Mouse (Mus musculus): ENCODE data around the gene Nadk. TPM values are rescaled to one million over a fixed set of nuclear protein-coding genes. Genes with fewer than 3 reads are reported as not detected.
"Not testable (repeated sequence)": the region's sequence is repeated elsewhere in the genome, so short reads cannot be mapped to it uniquely, and the experiment has no call there.

Gene Nadk
- polyA plus RNA-seq, 1 experiment from 2014 or later, result 117 TPM

DNA sequence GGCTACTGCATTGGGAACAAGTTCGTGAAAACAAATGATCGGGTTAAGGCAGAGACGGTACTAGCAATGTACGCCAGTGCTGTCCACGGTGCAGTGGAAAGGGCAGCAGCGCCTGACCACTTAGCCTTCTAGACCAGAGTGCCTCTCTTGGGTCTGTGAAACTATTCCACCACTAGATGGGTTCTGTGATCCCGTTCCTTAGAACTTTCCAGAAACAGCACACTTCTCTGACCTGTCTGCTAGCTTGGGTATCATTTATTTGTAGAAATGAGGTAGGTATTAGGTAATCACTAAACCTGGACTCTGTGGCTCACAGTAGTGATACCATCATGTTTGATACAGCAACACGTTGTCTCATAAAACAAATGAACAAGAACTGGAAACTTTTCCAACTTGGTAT, 4.4 kb downstream of the Nadk start:
- 0 out of 2 replicates have a peak overlapping the region, but pooled peaks have one; percentile 28 for H3K9ac ChIP-seq (ENCODE audit: low read depth, low read length)
- 0 out of 2 replicates have a peak, but pooled peaks cover 2% of the 10 kb centered on the region for H3K36me3 ChIP-seq (ENCODE audit: control insufficient read depth, insufficient read depth, low read length)
- H3K9me3 ChIP-seq (ENCODE audit: control insufficient read depth, low read length), result no peaks in the 10 kb centered on the region
- no peak for ATAC-seq (replicated peaks; ENCODE audit: low FRiP score)
- peaks cover 37% of the 10 kb centered on the region for H3K4me1 ChIP-seq (replicated peaks; ENCODE audit: control insufficient read depth, insufficient read depth, low read length)
- DNase-seq (ENCODE audit: low spot score), result no peak
- no peak overlapping the region for H3K4me3 ChIP-seq (ENCODE audit: low read depth, low read length)
- no peak overlapping the region; the same call in 1 of the 2 replicates for H3K4me2 ChIP-seq
- WGBS, result 65% methylated on average over 8 of the region's 8 CpGs
- no peak overlapping the region for H3K27ac ChIP-seq (ENCODE audit: low read depth, low read length)
- H3K27me3 ChIP-seq (replicated peaks; ENCODE audit: control insufficient read depth, insufficient read depth, low read length), result no peaks in the 10 kb centered on the region

DNA sequence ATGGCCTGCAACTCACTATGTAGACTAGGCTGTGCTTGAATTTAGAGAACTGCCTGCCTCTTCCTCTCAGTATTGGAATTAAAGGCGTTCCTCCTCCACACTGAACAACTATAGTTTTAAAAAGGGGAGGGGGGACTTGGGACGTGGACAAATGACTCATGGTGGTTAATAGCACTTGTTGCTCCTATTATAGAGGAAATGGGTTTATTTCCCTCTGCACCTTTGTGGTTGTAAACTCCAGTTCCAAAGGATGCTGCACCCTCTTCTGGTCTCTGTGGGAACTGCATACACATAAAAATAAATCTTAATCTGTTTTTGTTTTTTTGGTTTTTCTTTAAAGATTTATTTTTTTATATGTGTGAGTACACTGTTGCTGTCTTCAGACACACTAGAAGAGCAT, 6.0 kb downstream of the Nadk start:
- peaks cover 26% of the 10 kb centered on the region for H3K4me1 ChIP-seq (replicated peaks; ENCODE audit: control insufficient read depth, insufficient read depth, low read length)
- H3K9me3 ChIP-seq (ENCODE audit: control insufficient read depth, low read length), result no peaks in the 10 kb centered on the region
- no peaks in the 10 kb centered on the region for H3K27me3 ChIP-seq (replicated peaks; ENCODE audit: control insufficient read depth, insufficient read depth, low read length)
- ATAC-seq (replicated peaks; ENCODE audit: low FRiP score) (no peak), DNase-seq (ENCODE audit: low spot score) (no peak)
- peak overlapping the region; percentile 59; the same call in 1 of the 2 replicates for H3K27ac ChIP-seq (ENCODE audit: low read depth, low read length)
- H3K4me3 ChIP-seq (ENCODE audit: low read depth, low read length), result no peak overlapping the region
- H3K36me3 ChIP-seq (ENCODE audit: control insufficient read depth, insufficient read depth, low read length), result 0 out of 2 replicates have a peak, but pooled peaks cover 2% of the 10 kb centered on the region
- whole genome bisulfite sequencing, result 16% methylated on average over 2 of the region's 2 CpGs
- H3K4me2 ChIP-seq, result no peak overlapping the region; the same call in 1 of the 2 replicates
- no peak overlapping the region for H3K9ac ChIP-seq (ENCODE audit: low read depth, low read length)

DNA sequence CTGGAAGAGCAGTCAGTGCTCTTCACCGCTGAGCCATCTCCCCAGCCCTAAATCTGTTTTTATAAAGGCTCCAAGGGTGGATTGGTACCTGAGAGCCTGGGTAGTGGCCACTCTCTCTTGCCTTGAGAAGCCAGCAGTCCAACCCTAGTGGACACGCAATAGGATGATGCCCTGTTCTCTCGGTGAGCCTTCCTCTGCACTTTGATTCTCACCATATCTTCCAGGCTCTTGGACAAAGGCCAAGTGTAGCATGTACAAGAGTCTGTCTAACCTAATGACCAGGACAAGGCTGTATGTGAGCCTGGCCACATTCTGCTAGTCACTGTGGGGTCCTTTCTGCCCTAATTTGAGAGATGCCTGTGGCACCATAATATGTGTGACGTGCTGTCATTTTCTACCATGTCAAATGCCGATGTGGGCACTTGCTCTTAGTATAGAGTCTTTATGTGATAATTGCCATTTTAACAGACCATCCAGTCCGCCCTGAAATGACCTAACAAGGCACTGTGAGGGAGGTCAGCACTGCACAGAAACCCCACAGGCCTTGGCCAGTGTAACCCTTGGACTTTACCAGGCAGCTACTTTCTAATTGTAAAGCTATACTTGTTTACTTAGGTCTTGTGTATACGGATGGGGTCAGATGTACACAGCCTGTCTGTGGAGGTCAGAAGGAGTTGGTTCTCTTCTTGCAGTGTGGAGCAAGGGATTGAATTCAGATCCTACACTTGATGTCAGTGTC, 6.6 kb downstream of the Nadk start:
- Histone ChIP-seq H3K27ac (ENCODE audit: low read depth, low read length) (peak overlapping the region; percentile 59), H3K4me1 (replicated peaks; ENCODE audit: control insufficient read depth, insufficient read depth, low read length) (peaks cover 29% of the 10 kb centered on the region), H3K4me3 (ENCODE audit: low read depth, low read length) (no peak overlapping the region), H3K9ac (ENCODE audit: low read depth, low read length) (0 out of 2 replicates have a peak overlapping the region, but pooled peaks have one; percentile 12), H3K36me3 (ENCODE audit: control insufficient read depth, insufficient read depth, low read length) (0 out of 2 replicates have a peak, but pooled peaks cover 2% of the 10 kb centered on the region), H3K4me2 (peak overlapping the region; percentile 23), H3K27me3 (replicated peaks; ENCODE audit: control insufficient read depth, insufficient read depth, low read length) (no peaks in the 10 kb centered on the region), H3K9me3 (ENCODE audit: control insufficient read depth, low read length) (no peaks in the 10 kb centered on the region)
- ATAC-seq (replicated peaks; ENCODE audit: low FRiP score) (peak; percentile 32; the same call in 1 of the 2 replicates), DNase-seq (ENCODE audit: low spot score) (no peak)
- 85% methylated on average over 7 of the region's 7 CpGs for WGBS

DNA sequence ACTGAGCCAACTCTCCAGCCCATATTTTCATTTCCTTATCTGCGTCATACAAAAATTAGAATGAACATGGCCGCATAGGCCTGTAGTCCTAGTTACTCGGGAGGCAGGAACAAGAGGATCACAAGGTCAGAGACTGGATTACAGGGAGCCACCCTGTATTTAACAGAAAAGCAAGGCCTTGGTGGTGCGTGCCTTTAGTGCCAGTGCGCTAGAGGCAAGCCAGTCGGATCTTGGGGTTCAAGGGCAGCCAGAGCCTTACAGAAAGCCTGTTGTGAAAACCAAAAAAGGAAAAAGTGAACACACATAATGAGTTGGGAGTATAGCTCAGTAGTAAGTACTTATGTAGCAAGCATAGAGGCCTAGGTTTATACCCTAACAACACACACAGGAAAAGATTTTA, 7.6 kb downstream of the Nadk start:
- Histone ChIP-seq H3K4me3 (ENCODE audit: low read depth, low read length) (no peak overlapping the region), H3K9ac (ENCODE audit: low read depth, low read length) (no peak overlapping the region), H3K9me3 (ENCODE audit: control insufficient read depth, low read length) (no peaks in the 10 kb centered on the region), H3K4me2 (no peak overlapping the region), H3K27me3 (replicated peaks; ENCODE audit: control insufficient read depth, insufficient read depth, low read length) (no peaks in the 10 kb centered on the region), H3K36me3 (ENCODE audit: control insufficient read depth, insufficient read depth, low read length) (0 out of 2 replicates have a peak, but pooled peaks cover 2% of the 10 kb centered on the region), H3K27ac (ENCODE audit: low read depth, low read length) (no peak overlapping the region), H3K4me1 (replicated peaks; ENCODE audit: control insufficient read depth, insufficient read depth, low read length) (peaks cover 27% of the 10 kb centered on the region)
- ATAC-seq (replicated peaks; ENCODE audit: low FRiP score) (no peak), DNase-seq (ENCODE audit: low spot score) (no peak)
- 88% methylated on average over 6 of the region's 6 CpGs for WGBS

DNA sequence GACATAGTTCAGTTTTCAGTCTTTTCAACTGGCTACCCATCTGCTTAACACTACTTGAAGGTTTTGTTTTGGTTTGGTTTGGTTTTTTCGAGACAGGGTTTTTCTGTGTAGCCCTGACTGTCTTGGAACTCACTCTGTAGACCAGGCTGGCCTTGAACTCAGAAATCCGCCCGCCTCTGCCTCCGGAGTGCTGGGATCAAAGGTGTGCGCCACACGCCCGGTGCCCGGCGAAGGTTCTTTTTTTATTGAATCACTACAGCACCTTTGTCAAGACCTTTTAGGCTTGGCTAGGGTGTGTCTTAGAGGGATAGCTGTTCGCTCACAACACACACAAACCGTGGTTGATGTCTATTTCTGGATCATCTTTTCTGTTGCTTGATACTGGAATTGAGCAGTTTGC, 8.1 kb downstream of the Nadk start:
- not testable (repeated sequence) for H3K9ac ChIP-seq (ENCODE audit: low read depth, low read length); H3K4me3 ChIP-seq (ENCODE audit: low read depth, low read length); H3K36me3 ChIP-seq (ENCODE audit: control insufficient read depth, insufficient read depth, low read length); H3K9me3 ChIP-seq (ENCODE audit: control insufficient read depth, low read length); H3K27ac ChIP-seq (ENCODE audit: low read depth, low read length); DNase-seq (ENCODE audit: low spot score); ATAC-seq (replicated peaks; ENCODE audit: low FRiP score); H3K27me3 ChIP-seq (replicated peaks; ENCODE audit: control insufficient read depth, insufficient read depth, low read length); H3K4me2 ChIP-seq
- peaks cover 24% of the 10 kb centered on the region for H3K4me1 ChIP-seq (replicated peaks; ENCODE audit: control insufficient read depth, insufficient read depth, low read length)
- WGBS, result 85% methylated on average over 11 of the region's 11 CpGs

DNA sequence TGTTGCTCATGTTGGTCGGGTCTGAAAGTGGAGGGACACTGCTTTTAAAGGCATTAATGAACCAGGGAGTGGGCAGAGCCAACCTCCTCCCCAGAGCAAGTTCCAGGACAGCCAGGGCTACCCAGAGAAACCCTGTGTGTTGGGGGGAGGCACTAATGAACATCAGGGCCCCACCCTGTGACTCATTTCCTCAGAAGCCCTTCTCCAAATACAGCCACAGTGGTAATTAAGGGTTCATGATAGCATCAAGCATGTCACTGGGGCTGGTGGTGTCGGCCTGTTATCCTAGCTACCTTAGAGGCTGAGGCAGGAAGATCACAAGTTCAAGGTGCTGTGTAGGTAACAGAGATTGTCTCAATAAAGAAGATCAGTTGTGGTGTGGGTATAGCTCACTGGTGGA, 9.3 kb downstream of the Nadk start:
- WGBS, result 53% methylated on average over 2 of the region's 2 CpGs
- H3K9me3 ChIP-seq (ENCODE audit: control insufficient read depth, low read length), result no peaks in the 10 kb centered on the region
- H3K36me3 ChIP-seq (ENCODE audit: control insufficient read depth, insufficient read depth, low read length), result no peaks in the 10 kb centered on the region
- no peaks in the 10 kb centered on the region for H3K27me3 ChIP-seq (replicated peaks; ENCODE audit: control insufficient read depth, insufficient read depth, low read length)
- no peak overlapping the region for H3K4me3 ChIP-seq (ENCODE audit: low read depth, low read length)
- H3K4me1 ChIP-seq (replicated peaks; ENCODE audit: control insufficient read depth, insufficient read depth, low read length), result peaks cover 15% of the 10 kb centered on the region
- no peak for DNase-seq (ENCODE audit: low spot score)
- 0 out of 2 replicates have a peak, but pooled peaks have one; percentile 24 for ATAC-seq (replicated peaks; ENCODE audit: low FRiP score)
- H3K4me2 ChIP-seq, result no peak overlapping the region
- no peak overlapping the region for H3K9ac ChIP-seq (ENCODE audit: low read depth, low read length)
- H3K27ac ChIP-seq (ENCODE audit: low read depth, low read length), result no peak overlapping the region; the same call in 1 of the 2 replicates

DNA sequence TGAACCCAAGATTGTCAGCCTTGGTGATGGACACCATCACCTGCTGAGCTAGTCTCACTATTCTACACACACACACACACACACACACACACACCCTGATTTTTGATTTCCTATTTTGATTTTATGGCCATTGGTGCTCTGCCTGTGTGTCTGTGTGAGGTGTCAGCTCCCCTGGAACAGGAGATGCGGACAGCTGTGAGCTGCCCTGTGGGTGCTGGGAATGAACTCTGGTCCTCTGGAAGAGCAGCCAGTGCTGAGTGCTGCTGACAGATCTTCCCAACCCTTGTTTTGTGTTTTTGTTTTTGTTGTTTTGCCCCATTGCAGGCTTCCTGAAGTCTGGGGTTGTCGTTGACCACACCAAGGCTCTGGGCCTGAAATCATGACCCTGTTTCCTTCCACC, 11.0 kb downstream of the Nadk start:
- H3K36me3 ChIP-seq (ENCODE audit: control insufficient read depth, insufficient read depth, low read length), result no peaks in the 10 kb centered on the region
- H3K4me2 ChIP-seq, result no peak overlapping the region
- ATAC-seq (replicated peaks; ENCODE audit: low FRiP score), result no peak
- no peak overlapping the region for H3K4me3 ChIP-seq (ENCODE audit: low read depth, low read length)
- no peak overlapping the region for H3K9ac ChIP-seq (ENCODE audit: low read depth, low read length)
- peaks cover 15% of the 10 kb centered on the region for H3K4me1 ChIP-seq (replicated peaks; ENCODE audit: control insufficient read depth, insufficient read depth, low read length)
- no peak for DNase-seq (ENCODE audit: low spot score)
- H3K27ac ChIP-seq (ENCODE audit: low read depth, low read length), result no peak overlapping the region
- no peaks in the 10 kb centered on the region for H3K27me3 ChIP-seq (replicated peaks; ENCODE audit: control insufficient read depth, insufficient read depth, low read length)
- H3K9me3 ChIP-seq (ENCODE audit: control insufficient read depth, low read length), result no peaks in the 10 kb centered on the region
- WGBS, result 96% methylated on average over 2 of the region's 2 CpGs

DNA sequence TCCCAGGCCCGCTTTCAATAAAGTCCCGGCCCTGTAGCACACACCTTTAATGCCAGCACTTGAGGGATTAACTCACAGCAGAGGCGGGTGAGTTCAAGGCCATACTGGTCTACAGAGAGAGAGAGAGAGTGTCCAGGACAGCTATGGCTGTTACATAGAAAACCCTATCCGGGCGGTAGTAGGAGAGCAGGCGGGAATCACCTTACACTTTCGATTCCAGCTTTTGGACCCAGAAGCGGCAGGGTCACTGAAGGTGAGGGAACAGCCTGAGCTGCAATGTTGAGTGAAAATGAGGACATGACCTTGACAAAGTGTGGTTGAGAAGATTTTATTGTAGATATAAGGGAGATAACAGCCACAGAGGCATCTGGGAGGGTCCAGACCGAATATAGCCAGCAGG, 11.7 kb downstream of the Nadk start:
- ATAC-seq (replicated peaks; ENCODE audit: low FRiP score) (no peak), DNase-seq (ENCODE audit: low spot score) (no peak)
- Histone ChIP-seq H3K9ac (ENCODE audit: low read depth, low read length) (no peak overlapping the region), H3K27me3 (replicated peaks; ENCODE audit: control insufficient read depth, insufficient read depth, low read length) (no peaks in the 10 kb centered on the region), H3K27ac (ENCODE audit: low read depth, low read length) (no peak overlapping the region), H3K4me2 (no peak overlapping the region), H3K9me3 (ENCODE audit: control insufficient read depth, low read length) (no peaks in the 10 kb centered on the region), H3K4me1 (replicated peaks; ENCODE audit: control insufficient read depth, insufficient read depth, low read length) (peaks cover 14% of the 10 kb centered on the region), H3K36me3 (ENCODE audit: control insufficient read depth, insufficient read depth, low read length) (no peaks in the 10 kb centered on the region; the same call in 1 of the 2 replicates), H3K4me3 (ENCODE audit: low read depth, low read length) (no peak overlapping the region)
- 87% methylated on average over 9 of the region's 9 CpGs for WGBS

DNA sequence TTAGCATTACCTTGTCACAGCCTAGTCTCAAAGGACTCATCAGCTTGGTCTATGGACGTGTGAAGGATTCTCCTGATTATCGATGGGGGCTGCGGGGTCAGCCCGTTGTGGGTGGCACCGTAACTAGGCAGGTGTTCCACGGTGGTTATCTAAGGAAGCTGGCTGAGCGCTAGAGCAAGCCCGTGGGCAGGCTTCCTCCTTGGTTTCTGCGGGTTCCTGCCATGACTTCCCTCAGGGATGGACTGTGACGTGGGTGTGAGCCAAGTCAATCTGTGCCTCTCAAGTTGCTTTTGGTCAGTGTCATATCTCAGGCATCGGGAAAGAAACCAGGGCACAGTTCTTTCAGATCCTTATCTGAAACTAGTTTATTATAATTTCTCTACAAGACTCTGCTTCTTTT, 12.8 kb downstream of the Nadk start:
- Histone ChIP-seq H3K4me1 (replicated peaks; ENCODE audit: control insufficient read depth, insufficient read depth, low read length) (peaks cover 13% of the 10 kb centered on the region), H3K36me3 (ENCODE audit: control insufficient read depth, insufficient read depth, low read length) (peaks cover 3% of the 10 kb centered on the region; the same call in 1 of the 2 replicates), H3K27me3 (replicated peaks; ENCODE audit: control insufficient read depth, insufficient read depth, low read length) (no peaks in the 10 kb centered on the region), H3K4me3 (ENCODE audit: low read depth, low read length) (no peak overlapping the region), H3K4me2 (no peak overlapping the region), H3K27ac (ENCODE audit: low read depth, low read length) (no peak overlapping the region), H3K9me3 (ENCODE audit: control insufficient read depth, low read length) (no peaks in the 10 kb centered on the region), H3K9ac (ENCODE audit: low read depth, low read length) (no peak overlapping the region)
- DNase-seq (ENCODE audit: low spot score) (no peak), ATAC-seq (replicated peaks; ENCODE audit: low FRiP score) (no peak)
- WGBS, result 50% methylated on average over 11 of the region's 11 CpGs
